Mouse (Mus musculus) ES-E14 (cell line): ENCODE measurements around the gene Dst.

ENCODE experiments used
- MAFK ChIP-seq: IDR thresholded peaks from 2 replicates; pipeline ENCODE4 v1.6.1; 2014; ENCODE audit warnings: mild to moderate bottlenecking, low read depth, low read length, inconsistent platforms; ENCODE audit not compliant: insufficient read depth
- ZC3H11A ChIP-seq: IDR thresholded peaks from 2 replicates; pipeline ENCODE4 v1.6.1; 2012; ENCODE audit warnings: low read depth, mild to moderate bottlenecking, inconsistent platforms, low read length, borderline replicate concordance
- ZNF384 ChIP-seq: IDR thresholded peaks from 2 replicates; pipeline ENCODE4 v1.6.1; 2012; ENCODE audit warnings: low read depth, low read length, inconsistent platforms

DNA sequence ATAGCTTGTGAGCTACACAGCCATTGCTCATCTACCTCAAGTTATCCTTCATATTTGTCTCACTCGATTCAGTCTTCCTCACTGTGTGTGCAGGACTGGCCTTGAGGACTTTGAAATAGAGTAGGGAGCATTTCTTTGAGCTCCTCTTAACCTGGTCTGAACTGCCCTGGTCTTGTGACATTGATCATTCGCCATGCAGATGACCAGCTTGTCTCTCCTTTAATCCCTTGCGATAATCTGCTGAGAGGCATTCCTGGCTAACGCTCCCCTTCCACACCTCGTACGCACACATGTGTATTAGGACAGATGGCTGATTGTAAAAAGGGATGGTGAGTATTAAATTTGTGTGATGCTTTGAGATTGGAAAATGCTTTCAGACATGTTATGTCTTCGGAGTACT lies 216.4 kb downstream of the Dst start:
- TF ChIP-seq ZNF384 (no peak), MAFK (no peak), ZC3H11A (no peak)
